Mouse (Mus musculus) cerebellum, adult 11 months (tissue): Measurements from ENCODE around the gene Polr3g.
"Not testable (repeated sequence)": the region's sequence is repeated elsewhere in the genome, so short reads cannot be mapped to it uniquely, and the experiment has no call there.

Experiments
- DNase-seq: peaks from one replicate; pipeline ENCODE4 v3.0.0; 2022

Polr3g gene

DNA sequence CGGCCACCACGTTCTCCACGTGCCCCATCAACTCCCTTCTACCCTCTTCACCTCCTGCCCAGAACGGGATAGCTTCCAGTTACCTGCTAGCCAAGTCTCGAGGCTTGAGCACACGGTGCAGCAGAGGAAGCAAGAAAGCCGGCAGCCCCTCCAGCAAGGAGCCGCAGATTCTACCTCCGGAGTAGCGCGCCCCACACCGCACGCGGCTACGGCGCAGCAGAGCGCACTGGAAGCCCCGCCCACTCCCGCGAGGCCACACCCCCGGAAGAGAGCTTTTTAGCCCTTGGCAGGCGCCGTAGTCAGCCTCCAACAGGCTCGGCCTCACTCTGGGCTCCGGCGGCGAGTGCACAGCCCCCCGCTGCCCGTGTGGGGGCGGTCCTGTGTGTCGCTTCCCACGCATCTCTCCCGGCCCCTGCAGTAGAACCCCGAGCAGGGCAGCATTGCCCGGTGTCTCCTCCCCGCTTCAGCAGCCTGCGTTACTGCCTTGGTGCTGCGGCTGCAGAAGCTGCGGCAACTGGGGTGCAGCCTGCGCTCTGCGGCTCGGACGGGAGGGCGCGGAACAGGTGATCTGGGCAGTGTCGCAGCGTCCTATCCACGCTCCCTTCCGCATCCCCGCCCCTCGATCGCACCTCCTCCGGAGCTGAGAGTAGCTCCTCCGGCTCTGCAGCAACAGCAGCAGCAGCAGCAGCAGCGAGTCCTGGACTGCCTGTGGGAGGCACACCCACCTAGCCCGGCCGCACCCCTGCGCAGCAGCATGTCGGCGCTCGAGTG lies at the start of gene Polr3g, which contains the start of gene Mblac2:
Gene Polr3g, minus strand, starts transcription at position 239 of the 771 bp plus-strand sequence.
Gene Mblac2, plus strand, starts transcription at position 567 of the 771 bp plus-strand sequence.
- DNase-seq, result peak; percentile 95

DNA sequence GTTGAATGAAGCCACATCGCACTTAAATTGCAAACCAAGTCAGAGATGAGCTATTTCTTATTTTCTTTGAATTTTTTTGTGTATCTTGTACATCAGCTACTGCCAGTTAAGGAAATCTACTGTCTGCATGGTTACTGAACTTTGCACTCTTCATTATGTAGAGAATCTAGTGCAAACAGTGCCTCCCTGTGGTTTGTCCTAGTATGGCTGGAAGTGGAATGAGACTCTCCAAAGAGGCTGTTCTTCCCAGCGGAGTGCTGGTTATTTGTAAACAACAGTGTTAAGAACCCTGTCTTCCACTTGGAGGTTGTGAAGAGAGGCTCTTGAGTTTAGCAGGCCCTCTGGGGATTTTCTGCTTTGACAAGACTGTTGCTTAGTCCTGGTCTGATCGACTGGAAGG lies 49.6 kb upstream of the Polr3g start:
- DNase-seq, result no peak

DNA sequence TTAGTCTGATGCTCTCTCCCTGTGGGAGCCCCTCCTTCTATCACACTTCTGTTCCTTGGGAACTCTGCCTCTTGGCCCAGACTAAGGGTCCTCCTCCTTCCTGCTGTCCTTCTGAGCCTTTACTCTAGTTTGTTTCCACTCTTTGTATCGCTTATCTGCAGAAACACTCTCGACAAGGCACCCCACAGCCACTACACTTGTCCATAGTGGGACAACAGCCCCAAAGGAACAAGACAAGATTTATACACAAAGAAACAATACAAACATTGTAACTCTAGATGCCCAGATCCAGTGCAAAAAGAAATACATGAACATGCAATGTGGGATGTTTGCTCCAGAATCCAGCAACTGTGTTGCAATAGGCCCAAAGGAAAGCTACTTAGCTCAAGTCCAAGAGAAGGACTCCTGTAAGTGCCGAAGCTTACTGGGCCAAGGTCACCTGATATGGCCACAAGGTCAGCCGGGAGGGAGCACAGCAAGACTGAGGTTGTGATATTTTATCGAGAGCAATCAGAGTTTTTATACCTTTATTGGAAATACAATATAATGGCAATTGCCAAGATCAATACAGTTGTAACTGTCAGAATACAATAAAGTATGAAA lies 46.3 kb upstream of the Polr3g start:
- no peak for DNase-seq

DNA sequence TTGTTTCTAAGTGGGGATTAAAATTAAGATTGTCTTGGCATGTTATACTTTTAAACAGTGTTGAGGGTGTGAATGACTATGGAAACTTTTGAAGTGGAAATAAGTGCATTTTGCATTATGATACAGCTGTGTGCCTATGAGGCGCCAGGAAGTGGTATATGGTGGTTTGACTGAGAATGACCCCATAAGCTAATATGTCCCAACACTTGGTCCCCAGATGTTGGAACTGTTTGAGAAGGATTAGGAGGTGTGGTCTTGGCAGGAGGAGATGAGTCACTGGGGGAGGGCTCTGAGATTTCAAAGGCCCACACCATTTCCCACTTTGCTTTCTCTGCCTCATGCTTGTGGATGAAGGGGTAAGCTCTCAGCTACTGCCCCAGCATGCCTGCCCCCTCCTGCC lies 44.5 kb upstream of the Polr3g start:
- DNase-seq, result no peak

DNA sequence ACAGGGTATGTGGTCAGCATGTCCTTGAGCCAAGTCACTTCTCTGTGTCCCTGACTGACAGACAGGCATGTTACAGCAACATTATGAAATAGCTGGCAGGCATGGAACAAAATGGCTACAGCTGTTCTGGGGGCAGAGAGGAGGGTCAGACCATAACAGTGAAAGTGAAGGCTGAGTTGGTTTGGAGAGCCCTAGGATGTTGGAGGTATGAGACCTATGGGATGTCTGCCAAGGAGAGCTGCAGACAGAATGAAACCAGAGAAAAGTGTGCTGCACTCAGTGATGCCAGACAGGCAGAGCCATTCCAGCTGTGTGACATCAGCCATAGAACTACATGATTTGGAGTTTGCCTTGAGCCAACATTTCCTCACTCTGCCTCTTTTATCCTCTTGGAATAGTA lies 44.1 kb upstream of the Polr3g start:
- DNase-seq, result no peak

DNA sequence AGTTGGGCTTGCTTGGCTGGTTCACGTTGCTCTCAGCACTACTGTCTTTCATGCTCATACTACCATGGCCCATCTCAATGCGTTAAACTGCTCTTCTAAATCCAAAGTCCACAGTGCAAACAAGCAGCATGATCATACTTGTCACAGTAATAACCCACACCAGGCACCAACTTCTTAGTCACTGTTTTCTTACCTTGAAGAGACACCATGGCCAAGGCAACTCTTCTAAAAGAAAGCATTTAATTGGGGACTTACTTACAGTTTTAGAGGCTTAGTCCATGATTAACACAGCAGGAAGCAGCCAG lies 33.2 kb upstream of the Polr3g start:
- DNase-seq, result no peak

DNA sequence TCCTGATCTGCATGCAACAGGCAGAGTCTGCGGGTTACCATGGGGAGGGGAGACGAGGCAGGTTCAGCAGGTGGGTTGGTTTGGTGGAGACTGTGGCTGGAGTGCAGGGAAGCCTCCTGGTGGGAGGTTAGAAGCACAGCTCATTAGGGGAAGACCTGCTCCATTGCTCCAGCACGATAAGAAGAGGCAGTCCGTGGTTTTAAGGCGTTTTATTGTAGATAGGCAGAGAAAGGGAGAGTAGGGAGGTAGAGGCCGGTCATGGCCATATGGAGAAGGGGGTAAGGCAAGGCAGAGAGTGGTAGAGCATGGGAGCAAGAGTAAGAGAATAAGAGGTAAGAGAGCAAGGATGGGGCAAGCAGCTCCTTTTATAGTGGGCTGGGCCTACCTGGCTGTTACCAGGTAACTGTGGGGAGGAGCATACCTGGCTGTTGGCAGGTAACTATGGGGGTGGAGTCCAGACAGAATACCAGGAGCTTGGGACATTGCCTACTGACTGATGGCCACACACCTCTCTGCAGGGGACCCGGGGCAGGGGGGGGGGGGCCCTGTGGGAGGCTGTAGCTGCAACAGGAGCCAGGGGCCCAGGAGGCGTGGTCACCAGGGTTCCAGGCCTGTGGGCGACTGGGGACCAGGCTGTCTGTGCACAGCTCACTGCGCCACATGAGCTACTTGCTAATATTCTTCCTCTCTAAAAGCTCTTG lies 32.7 kb upstream of the Polr3g start:
- no peak for DNase-seq

DNA sequence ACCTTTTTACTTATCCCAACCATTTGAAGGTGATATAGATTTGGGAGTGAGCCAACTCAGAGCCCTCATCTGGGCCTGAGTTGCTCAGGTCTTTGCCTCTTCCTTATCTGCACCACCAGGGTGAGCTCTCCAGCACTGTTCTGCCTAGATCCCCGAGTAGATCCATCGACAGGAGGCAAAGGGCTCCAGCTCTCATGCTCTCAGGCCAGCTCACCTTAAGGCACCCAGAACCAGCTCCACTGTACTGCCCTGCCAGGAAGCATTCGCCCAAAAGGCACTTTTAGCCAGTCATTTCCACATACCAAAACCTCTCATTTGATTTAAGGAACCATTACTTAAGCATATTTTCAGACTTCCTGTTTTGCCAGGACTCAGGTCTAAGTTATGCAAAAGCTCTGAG lies 30.1 kb upstream of the Polr3g start:
- no peak for DNase-seq

DNA sequence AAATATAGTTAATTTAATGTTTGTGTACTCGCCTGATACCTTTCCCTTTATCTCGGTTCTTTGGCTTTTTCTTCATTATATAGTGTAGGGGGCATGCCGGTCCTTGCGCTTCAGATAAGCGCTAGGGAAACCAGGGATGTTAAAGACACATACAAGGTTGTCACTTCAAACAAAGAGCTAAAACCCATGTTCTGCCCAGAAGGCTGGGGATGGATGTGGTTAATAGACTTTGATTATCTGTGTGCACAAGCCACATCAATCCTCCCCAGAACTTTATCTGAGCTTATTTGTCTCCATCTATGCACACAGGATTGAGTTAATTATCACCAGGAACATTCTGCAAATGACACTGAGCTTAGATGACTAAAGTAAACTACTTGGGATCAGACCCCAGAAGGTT lies 25.8 kb upstream of the Polr3g start:
- no peak for DNase-seq

DNA sequence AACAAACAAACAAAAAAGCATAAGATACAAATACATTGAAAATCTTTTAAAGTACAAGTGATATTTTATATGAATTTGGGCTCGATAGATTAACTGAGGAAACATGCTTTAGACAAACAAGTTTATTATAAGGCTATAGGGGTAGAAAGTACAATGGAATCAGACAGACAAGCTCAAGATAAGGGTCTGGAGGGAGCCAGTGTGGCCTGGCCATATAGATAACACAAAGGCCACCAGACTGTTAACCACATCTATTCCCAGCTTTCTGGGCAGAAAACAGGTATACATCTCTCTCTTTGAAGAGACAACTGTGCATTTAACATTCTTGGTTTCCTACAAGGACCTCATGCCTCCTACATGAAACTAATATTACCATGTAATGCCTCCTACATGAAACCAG lies 19.5 kb upstream of the Polr3g start:
- DNase-seq, result no peak

DNA sequence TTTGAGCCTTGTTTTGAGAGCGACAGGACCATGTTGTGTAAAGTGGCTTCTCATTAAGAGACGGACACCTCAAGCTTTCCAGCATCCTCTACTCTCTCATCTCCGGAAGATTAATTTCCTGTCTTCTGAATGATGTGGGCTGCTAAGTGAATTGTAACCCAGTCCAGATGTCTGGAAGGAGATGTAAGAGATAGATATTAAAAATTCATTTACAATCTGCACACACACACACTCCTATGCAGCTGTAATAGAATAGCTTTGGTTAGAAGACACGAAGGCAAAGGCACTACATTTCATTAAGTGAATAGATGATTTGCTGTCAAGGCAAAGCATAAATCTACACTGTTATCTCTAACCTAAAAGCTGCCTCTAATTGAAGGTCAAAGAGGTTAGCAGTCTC lies 18.3 kb upstream of the Polr3g start:
- no peak for DNase-seq

DNA sequence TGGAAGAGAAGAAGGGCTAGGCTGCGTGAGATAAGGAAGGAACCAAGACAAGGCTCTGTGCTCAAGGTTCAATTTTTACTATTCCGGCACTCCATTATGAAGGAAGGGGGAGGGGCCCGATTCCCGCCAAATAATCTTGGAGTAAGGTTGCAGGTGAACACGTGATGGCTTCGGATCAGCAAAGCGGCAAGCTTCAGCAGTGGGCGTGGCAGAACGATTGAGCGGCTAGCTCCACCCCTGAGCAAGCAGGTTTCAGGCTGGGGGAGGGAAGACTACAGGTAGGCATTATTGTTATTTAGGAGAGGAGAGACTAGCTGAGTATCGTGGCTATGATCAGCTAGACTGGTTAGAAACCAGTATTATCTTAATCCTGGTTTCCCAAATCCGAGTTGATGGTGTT lies 17.3 kb upstream of the Polr3g start:
- not testable (repeated sequence) for DNase-seq

DNA sequence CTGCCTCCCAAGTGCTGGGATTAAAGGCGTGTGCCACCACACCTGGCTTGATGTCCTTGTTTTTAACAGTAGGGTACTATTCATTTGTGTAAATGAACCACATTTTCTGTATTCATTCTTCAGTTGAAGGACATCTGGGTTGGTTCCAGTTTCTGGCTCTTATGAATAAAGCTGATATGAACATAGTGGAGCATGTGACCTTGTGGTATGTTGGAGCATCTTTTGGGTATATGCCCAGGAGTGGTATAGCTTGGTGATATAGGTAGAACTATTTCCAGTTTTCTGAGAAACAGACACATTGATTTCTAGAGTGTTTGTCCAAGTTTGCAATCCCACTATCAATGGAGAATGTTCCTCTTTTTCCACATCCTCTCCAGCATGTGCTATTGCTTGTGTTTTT lies 3.1 kb upstream of the Polr3g start:
- no peak for DNase-seq

DNA sequence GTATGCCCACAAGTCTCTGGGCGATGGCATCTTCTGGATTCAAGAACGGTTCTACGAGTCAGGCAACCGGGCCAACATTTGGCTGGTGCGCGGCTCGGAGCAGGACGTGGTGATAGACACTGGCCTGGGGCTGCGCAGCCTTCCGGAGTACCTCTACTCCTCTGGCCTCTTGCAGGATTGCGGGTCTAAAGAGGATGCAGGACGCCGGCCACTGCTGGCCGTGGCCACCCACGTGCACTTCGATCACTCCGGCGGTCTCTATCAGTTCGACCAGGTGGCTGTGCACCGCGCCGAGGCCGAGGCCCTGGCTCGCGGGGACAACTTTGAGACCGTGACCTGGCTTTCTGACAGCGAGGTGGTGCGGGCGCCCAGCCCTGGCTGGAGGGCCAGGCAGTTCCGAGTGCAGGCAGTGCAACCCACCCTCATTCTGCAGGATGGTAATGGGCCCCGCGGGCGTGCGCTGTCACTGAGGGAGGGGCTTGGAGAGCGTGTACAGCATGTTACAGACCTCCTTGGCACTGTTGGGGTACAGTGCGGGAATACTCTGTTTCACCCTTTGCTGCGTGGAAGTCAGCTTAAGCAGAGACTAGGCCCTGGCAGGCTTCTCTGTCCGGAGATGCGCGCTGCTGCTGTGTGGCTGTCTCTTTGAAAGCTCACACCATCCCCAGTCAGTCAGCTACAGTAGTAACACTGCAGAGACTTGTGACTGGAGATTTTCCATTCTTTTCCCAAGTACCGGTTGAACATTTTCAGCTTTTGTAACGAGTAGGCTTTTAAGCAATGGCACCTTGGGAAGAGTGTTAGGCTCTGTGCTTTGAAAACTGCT lies 946 bp upstream of the Polr3g start:
- peak; percentile 54 for DNase-seq

DNA sequence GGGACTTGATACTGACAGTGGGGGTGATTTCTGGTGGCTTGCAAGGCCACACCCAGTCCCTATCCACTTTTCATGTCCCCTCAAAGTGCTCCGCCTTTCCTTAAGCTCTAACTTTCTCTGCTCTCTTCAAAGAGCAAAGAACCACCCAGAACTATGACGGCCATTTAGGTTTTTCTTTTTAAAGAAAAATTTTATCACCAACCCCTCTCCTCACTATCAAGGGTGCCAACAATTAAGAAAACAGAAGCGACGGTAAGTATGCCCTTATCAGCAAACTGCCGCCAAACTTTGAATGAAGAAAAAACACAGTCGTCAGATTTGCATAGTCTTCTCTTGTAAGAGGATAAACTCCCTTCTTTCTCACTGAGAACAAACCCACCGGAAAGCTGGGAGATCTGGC lies 547 bp downstream of the Polr3g start:
- DNase-seq, result no peak

DNA sequence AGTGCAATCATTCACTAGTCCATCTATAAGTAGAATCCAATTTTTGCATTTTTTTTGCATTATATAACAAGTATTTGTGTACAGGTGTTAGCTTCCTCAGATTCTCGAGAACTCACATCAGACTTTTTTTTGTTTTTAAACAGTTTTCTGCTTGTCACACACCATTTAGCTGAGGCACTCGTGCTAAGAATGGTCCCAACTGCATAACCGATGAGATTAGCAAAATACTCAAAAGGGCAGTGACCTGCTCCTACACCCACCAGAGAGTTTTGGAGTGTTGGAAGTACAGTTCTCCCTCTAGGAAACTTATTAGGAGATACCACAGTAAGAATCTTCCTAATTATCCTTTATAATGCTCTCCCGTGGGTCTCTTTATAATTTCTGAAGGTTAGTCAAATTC lies 1.0 kb downstream of the Polr3g start:
- DNase-seq, result no peak

DNA sequence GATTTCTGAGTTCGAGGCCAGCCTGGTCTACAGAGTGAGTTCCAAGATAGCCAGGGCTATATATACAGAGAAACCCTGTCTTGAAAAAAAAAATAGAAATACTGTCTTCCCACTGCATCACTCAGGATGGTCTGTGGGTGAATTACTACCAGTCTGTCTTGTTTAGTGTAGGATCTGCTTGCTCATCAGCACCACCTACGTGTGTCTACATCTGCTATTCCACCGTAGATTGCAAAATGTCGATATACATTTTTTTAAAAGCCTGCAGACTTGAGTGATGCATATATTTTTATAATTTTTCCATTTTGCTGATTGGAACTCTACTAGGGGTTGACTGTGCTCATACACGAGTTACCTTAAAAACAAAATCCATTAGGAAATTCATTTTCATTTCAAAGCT lies 4.5 kb downstream of the Polr3g start:
- no peak for DNase-seq

DNA sequence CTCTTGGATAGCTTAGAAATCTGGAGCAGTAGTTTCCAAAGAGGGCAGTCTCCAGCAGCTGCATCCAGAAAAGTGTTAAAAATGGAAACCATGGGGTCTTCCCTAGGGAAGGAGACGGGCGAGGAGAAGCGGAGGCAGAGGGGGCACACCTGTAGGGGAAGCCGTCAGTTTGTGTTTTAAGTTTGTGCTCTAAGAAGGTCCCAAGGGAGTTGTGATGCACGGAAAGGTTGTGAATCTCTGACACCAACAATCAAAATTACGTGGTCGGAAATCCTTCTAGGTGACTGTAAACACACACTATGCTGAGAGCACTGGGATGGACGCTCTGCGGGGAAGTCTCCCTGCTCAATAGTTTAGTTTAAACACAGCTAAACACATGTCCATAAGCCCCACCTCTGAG lies 7.2 kb downstream of the Polr3g start:
- no peak for DNase-seq

DNA sequence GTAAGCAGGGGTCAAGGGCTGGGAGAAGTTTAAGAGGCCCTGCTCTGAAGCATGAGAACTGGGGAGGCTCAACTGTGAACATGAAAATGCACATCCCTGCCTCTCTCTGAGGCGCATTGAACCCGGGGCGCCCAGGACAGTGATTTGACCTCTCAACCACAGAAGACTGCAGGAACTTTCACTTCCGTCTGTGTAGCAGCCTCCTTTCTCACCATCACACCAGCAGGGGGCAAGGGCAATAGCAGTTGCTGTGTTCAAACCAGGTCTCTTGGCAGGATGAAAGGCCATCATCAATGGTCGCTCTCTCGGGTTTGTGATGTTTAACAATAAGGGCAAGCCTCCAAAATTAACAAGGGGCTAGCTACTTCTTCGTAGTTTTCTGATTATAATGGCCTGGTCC lies 7.7 kb downstream of the Polr3g start:
- DNase-seq, result no peak

DNA sequence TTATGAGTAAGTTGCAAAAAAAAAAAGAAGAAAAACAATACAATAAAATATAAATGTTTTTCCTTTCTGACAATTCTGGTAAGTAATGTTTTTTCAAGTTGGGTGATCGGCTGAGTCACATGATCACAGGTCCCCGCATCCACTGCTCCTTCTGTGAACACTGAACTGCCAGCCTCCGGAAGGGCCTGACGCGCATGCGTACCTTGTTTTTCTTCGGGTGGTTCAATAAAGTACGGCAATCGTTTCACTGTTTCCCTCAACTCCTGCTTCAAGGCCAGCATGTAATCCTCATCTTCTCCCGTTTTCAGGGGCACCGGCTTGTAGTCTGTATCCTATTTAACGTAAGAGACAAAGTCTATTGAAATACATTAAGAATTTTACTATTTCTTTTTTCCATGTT lies 16.4 kb downstream of the Polr3g start:
- no peak for DNase-seq

DNA sequence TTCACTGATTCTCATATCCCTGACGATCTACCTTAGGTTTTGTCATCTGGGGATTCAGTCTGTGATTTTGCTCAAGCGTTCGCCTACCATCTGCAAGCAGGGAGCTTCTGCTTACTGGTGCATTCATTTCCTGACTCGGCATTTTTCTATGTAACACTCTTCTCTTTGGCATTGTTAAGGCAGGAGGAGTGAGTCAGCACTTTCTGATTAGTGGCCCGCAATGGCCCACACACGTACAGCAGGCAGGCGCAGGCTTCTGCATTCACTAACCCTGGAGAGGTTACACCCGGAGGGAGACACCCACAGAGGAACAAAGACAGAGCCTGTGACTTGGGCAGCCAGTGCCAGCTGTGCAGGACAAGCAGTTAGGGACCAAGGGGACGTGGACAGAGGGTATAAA lies 19.2 kb downstream of the Polr3g start:
- DNase-seq, result no peak

DNA sequence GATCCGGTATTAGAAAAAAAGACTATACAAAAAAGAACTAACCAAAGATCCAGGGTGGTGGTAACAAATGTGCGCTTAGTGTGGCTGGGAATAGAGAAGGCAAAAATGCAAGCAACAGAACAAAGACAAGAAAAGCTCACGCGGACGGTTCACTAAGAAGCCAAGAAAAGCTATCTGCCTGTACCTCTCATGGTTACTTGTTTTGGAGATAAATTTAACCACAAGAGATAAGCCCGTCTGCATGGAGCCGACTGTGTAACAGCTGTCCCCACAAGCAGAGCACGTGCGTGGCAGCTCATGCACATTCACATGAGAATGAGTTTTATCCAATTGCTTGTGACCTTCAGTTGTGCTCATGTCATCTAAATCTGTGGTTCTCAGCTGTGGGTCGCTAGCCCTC lies 20.3 kb downstream of the Polr3g start:
- DNase-seq, result no peak

DNA sequence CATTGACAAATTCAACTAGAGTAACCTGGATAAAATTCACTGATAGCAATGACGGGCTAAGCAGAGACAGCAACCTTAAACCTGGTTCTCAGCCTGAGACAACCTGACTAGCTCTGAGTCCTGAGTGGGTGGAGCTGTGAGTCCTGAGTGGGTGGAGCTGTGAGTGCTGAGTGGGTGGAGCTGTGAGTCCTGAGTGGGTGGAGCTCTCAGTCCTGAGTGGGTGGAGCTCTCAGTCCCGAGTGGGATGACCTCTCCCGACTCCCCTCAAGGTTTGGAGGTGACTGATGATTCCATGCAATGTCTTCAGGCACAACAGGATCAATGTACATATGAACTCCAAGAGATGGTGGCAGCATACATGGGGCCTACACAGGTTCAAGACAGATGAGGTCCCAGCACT lies 21.2 kb downstream of the Polr3g start:
- no peak for DNase-seq

DNA sequence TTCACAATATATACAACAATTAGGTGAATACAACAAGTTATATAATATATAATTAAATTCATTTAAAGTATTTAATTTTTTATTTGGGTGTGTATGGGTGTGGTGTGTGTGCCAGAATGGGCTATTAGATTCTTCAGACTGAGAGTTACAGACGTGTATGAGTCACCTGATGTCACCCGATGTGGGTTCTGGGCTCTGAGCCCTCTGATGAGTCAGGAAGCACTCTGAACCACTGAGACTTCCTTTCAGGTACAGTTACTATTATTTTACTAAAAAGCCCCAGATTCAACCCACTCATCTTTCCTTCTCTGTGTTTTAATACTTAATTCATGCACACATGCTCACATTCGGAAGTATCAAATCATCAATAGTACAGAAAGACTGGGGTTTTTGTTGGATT lies 25.9 kb downstream of the Polr3g start:
- DNase-seq, result no peak
